Mouse (Mus musculus) ES-Bruce4 (cell line): ENCODE measurements around the gene Cdhr2. TPM values are rescaled to one million over a fixed set of nuclear protein-coding genes. Genes with fewer than 3 reads are reported as not detected.

ENCODE experiments used
- H3K27ac ChIP-seq: 2 replicates; pipeline ENCODE4 v1.5.1; 2012; ENCODE audit warnings: low read length, inconsistent platforms; ENCODE audit not compliant: insufficient read depth
- H3K27me3 ChIP-seq: 2 replicates; pipeline ENCODE4 v1.6.1; 2012; ENCODE audit warnings: mild to moderate bottlenecking, low read length, inconsistent platforms; ENCODE audit not compliant: control insufficient read depth, poor library complexity, insufficient read depth, severe bottlenecking
- H3K36me3 ChIP-seq: 2 replicates; pipeline ENCODE4 v1.6.1; 2012; ENCODE audit warnings: inconsistent platforms, mild to moderate bottlenecking, low read length, moderate library complexity; ENCODE audit not compliant: control insufficient read depth, poor library complexity, insufficient read depth, severe bottlenecking
- H3K4me1 ChIP-seq: one replicate; pipeline ENCODE4 v1.8.1; 2011; ENCODE audit warnings: low read length; ENCODE audit not compliant: control insufficient read depth, insufficient read depth
- H3K4me3 ChIP-seq: 2 replicates; pipeline ENCODE4 v1.5.1; 2011; ENCODE audit warnings: low read depth, mild to moderate bottlenecking, low read length
- H3K9ac ChIP-seq: 2 replicates; pipeline ENCODE4 v1.6.1; 2012; ENCODE audit warnings: low read depth, mild to moderate bottlenecking, inconsistent platforms; ENCODE audit not compliant: poor library complexity, severe bottlenecking
- H3K9me3 ChIP-seq: replicated peaks from 2 replicates; pipeline ENCODE4 v1.6.1; 2012; ENCODE audit warnings: mild to moderate bottlenecking, low read length, inconsistent platforms; ENCODE audit not compliant: control insufficient read depth, poor library complexity, insufficient read depth, severe bottlenecking
- CTCF ChIP-seq: IDR thresholded peaks from one replicate; pipeline ENCODE4 v1.8.1; 2011; ENCODE audit warnings: low read depth, low read length
- EP300 ChIP-seq: IDR thresholded peaks from 2 replicates; pipeline ENCODE4 v1.6.1; 2011; ENCODE audit warnings: low read depth, low read length; ENCODE audit not compliant: insufficient read depth
- POLR2A ChIP-seq: IDR thresholded peaks from one replicate; pipeline ENCODE4 v1.8.1; 2011; ENCODE audit warnings: low read length; ENCODE audit not compliant: insufficient read depth
- polyA plus RNA-seq: library from polyadenylated mRNA; stranded (reverse); fragments of >200 nt; gene quantifications from 2 replicates; pipeline ENCODE4 v1.2.4, GENCODE M21; 2011; ENCODE audit warnings: low read depth; ENCODE audit not compliant: missing spikeins, insufficient read depth, insufficient read length

Gene Cdhr2
- not detected in 2 replicates for polyA plus RNA-seq

DNA sequence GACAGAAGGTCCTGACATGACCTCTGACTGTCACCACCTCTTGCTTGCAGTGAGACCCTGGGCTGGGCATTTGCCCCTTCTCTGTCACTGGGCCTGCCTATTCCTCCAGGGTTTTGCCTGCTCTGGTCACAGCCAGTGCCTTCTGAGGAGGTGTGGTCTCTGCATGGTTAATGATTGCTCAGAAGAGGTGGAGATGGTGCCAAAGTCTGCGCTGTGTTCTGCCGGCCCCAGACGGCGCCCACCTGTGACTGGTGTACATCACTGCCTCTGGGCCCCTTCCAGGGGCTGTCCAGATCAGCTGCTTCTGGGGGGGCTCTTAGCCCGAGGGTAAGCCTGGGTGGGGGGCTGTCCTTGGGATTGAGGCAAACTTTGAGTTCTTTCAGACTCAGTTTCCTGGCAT lies at the start of gene Cdhr2:
TSS of gene Cdhr2 (plus strand) at position 219 of the 400 bp plus-strand sequence.
- no peaks in the 10 kb centered on the region for H3K27me3 ChIP-seq
- TF ChIP-seq CTCF (no peak), POLR2A (no peak), EP300 (no peak)
- H3K9ac ChIP-seq: no peak within 1 kb of the TSS
- H3K4me3 ChIP-seq: no peak within 1 kb of the TSS
- no peaks in the 10 kb centered on the region for H3K36me3 ChIP-seq
- no peak within 1 kb of the TSS for H3K27ac ChIP-seq
- no peaks in the 10 kb centered on the region for H3K4me1 ChIP-seq
- no peaks in the 10 kb centered on the region for H3K9me3 ChIP-seq

DNA sequence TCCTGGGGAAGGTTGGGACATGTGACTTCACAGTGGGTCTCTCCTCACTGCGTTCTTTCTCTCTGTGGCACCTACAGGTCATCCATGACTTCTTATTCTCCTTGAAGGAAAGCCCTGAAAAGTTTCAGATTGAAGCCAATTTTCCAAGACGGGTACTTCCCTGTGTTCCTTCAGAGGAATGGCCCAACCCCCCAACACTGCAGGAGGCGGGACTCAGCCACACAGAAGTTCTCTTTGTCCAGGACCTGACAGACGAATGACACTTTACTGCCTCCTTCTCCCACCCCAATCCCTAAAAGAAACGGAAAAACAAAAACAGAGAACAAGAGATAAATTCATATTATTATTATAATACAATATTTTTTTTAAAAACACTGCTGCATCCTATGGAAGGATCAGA lies 40.4 kb upstream of the Cdhr2 start:
- Histone ChIP-seq H3K27ac (no peak overlapping the region), H3K36me3 (peaks cover 38% of the 10 kb centered on the region), H3K4me1 (no peaks in the 10 kb centered on the region), H3K4me3 (no peak overlapping the region), H3K9ac (no peak overlapping the region), H3K27me3 (no peaks in the 10 kb centered on the region), H3K9me3 (no peaks in the 10 kb centered on the region)
- TF ChIP-seq CTCF (no peak), EP300 (no peak), POLR2A (no peak)

- Histone ChIP-seq H3K9ac (no peak overlapping the region), H3K27ac (no peak overlapping the region), H3K36me3 (peaks cover 33% of the 10 kb centered on the region), H3K27me3 (no peaks in the 10 kb centered on the region), H3K9me3 (no peaks in the 10 kb centered on the region), H3K4me3 (no peak overlapping the region), H3K4me1 (no peaks in the 10 kb centered on the region)
- TF ChIP-seq POLR2A (no peak), EP300 (no peak), CTCF (no peak)
Measured at GRCm38 (mm10) chr13:54661358-54661757, 39.9 kb upstream of the Cdhr2 start.

DNA sequence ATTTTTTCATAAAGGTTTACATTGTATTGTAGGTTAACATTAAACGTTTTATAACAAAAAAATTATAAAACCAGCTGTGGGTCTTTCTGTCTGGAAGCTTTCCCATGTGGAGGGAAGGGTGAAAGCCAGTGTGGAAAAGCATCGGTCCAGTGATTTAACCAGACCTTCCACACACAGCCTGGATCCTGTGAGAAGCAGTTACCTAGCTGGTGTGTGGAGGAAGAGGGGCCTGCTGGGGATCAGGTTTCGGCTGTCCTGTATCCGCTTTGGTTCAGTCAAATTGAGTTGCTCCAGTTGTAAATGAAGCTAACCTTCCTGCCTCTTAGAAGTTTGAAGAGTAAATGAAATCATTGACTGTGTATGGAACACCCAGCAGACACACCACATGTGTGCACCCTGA lies 37.3 kb upstream of the Cdhr2 start:
- H3K36me3 ChIP-seq: peaks cover 19% of the 10 kb centered on the region

DNA sequence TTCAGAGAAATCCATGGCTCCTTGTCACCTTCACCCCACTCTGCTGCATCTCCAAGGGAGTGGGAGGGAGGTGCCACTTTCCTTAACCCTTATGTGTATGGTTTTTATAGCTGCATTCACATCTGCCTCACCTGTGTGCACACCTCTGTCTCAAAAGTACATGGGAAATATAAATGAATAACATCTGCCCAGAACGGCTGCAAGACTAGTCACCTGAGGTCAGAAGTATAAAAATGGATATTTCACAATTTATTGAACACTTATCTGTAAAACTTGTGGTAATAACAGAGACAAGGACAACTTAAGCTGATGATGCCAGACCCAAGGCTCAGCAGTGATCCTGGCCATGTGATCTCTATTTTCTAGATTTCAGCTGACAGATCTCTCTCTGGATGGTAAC lies 36.8 kb upstream of the Cdhr2 start:
- Histone ChIP-seq H3K36me3 (peaks cover 19% of the 10 kb centered on the region), H3K9me3 (no peaks in the 10 kb centered on the region), H3K27ac (no peak overlapping the region), H3K4me3 (no peak overlapping the region), H3K27me3 (no peaks in the 10 kb centered on the region), H3K9ac (no peak overlapping the region), H3K4me1 (no peaks in the 10 kb centered on the region)
- TF ChIP-seq CTCF: no peak
- no peak for TF ChIP-seq POLR2A
- no peak for TF ChIP-seq EP300

More for the DNA sequence above, 37.3 kb upstream of the Cdhr2 start:
- no peaks in the 10 kb centered on the region for H3K27me3 ChIP-seq
- no peak overlapping the region for H3K27ac ChIP-seq
- no peak overlapping the region for H3K4me3 ChIP-seq
- TF ChIP-seq POLR2A (no peak), CTCF (no peak), EP300 (no peak)
- no peaks in the 10 kb centered on the region for H3K4me1 ChIP-seq
- H3K9me3 ChIP-seq: no peaks in the 10 kb centered on the region
- no peak overlapping the region for H3K9ac ChIP-seq

GRCm38 (mm10) chr13:54665062-54665461 lies 36.2 kb upstream of the Cdhr2 start:
- H3K36me3 ChIP-seq: peaks cover 19% of the 10 kb centered on the region

More at GRCm38 (mm10) chr13:54665062-54665461, 36.2 kb upstream of the Cdhr2 start:
- Histone ChIP-seq H3K27me3 (no peaks in the 10 kb centered on the region), H3K9me3 (no peaks in the 10 kb centered on the region), H3K27ac (no peak overlapping the region), H3K4me3 (no peak overlapping the region), H3K4me1 (no peaks in the 10 kb centered on the region), H3K9ac (no peak overlapping the region)
- TF ChIP-seq EP300: no peak
